Mouse (Mus musculus) forebrain, postnatal 0 days (tissue): ENCODE data around the gene Fbxo11. TPM values are rescaled to one million over a fixed set of nuclear protein-coding genes. Genes with fewer than 3 reads are reported as not detected.

Experiments used
- ATAC-seq: fragments of 200-750 bp; cut with Nextera tagmentation; 2 replicates; pipeline ENCODE4 v1.8.0; 2017; ENCODE audit warnings: mild to moderate bottlenecking, moderate library complexity
- DNase-seq: peaks from one replicate; pipeline ENCODE4 v3.0.0-alpha.2; 2015
- H3K27ac ChIP-seq: fragments of 300-500 bp; sonication (generic); 2 replicates; pipeline ENCODE4 v1.5.1; 2014; ENCODE audit warnings: low read depth, mild to moderate bottlenecking, antibody characterized with exemption, low read length, moderate library complexity, mixed read lengths
- H3K27me3 ChIP-seq: fragments of 300-500 bp; sonication (generic); 2 replicates; pipeline ENCODE4 v1.6.1; 2014; ENCODE audit warnings: mild to moderate bottlenecking, low read length, mixed read lengths; ENCODE audit not compliant: insufficient read depth
- H3K36me3 ChIP-seq: fragments of 300-500 bp; sonication (generic); 2 replicates; pipeline ENCODE4 v1.6.1; 2014; ENCODE audit warnings: mild to moderate bottlenecking, moderate library complexity; ENCODE audit not compliant: insufficient read depth
- H3K4me1 ChIP-seq: fragments of 300-500 bp; sonication (generic); 2 replicates; pipeline ENCODE4 v1.6.1; 2014; ENCODE audit warnings: antibody characterized with exemption; ENCODE audit not compliant: insufficient read depth
- H3K4me2 ChIP-seq: fragments of 300-500 bp; sonication (generic); 2 replicates; pipeline ENCODE4 v1.6.1; 2014; ENCODE audit warnings: low read depth, mild to moderate bottlenecking, moderate library complexity
- H3K4me3 ChIP-seq: fragments of 300-500 bp; sonication (generic); 2 replicates; pipeline ENCODE4 v1.5.1; 2014; ENCODE audit warnings: low read depth, low read length, mixed read lengths
- H3K9ac ChIP-seq: fragments of 300-500 bp; sonication (generic); 2 replicates; pipeline ENCODE4 v1.6.1; 2014; ENCODE audit warnings: mild to moderate bottlenecking
- H3K9me3 ChIP-seq: fragments of 300-500 bp; sonication (generic); 2 replicates; pipeline ENCODE4 v1.6.1; 2016; ENCODE audit warnings: low read length
- CTCF ChIP-seq: sonication (generic); IDR thresholded peaks from 2 replicates; pipeline ENCODE4 v1.5.1; 2016; ENCODE audit warnings: antibody characterized with exemption, control low read depth, low read depth
- WGBS: fragments of 180-500 bp; shearing (Covaris S2); extraction: QIAGEN DNeasy Blood & Tissue Kit; methylation state at CpG from one replicate; pipeline ENCODE4 v1.1.7; 2014; 5-methylcytosine and 5-hydroxymethylcytosine counted together
- polyA plus RNA-seq: library from polyadenylated mRNA; unstranded; fragments of >200 nt; fragmentation: Nextera tagmentation; extraction: Ambion mirVana; gene quantifications from 2 replicates; pipeline ENCODE4 v1.2.1, GENCODE M21; 2015
- total RNA-seq: library from RNA; depleted of rRNA; stranded (reverse); fragments of >200 nt; gene quantifications from 2 replicates; pipeline ENCODE4 v1.2.3, GENCODE M21; 2014

Gene Fbxo11
- total and polyA plus RNA-seq, 2 experiments from 2014 or later = 24.9 to 72.8 TPM

DNA sequence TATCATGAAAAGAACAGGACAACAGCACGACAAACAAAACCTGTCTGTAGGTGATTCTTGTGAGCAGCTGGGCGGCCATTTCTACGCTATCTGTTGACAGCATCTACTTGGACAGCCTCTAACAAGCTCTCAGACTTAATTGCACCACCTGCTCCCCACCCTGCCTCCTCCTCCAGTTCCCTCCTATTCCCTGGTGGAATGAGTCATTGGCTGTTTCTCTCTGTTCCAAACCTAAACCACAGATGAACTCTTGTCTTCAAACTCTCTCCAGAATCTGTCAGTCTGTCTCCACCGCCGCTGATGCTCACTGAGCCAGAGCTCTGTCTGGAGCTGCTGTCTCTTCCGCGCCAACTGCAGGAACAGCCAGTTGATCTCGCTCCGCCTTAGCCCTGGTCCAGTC, 41.3 kb upstream of the Fbxo11 start:
- H3K9me3 ChIP-seq = no peaks in the 10 kb centered on the region
- DNase-seq (no peak), ATAC-seq (no peak)
- H3K9ac ChIP-seq = no peak overlapping the region
- no peak overlapping the region for H3K4me3 ChIP-seq
- no peak for TF ChIP-seq CTCF
- H3K27me3 ChIP-seq = no peaks in the 10 kb centered on the region
- H3K27ac ChIP-seq = no peak overlapping the region
- no peaks in the 10 kb centered on the region for H3K36me3 ChIP-seq
- no peaks in the 10 kb centered on the region for H3K4me1 ChIP-seq
- WGBS = 78% methylated on average over 9 of the region's 9 CpGs
- no peak overlapping the region for H3K4me2 ChIP-seq

DNA sequence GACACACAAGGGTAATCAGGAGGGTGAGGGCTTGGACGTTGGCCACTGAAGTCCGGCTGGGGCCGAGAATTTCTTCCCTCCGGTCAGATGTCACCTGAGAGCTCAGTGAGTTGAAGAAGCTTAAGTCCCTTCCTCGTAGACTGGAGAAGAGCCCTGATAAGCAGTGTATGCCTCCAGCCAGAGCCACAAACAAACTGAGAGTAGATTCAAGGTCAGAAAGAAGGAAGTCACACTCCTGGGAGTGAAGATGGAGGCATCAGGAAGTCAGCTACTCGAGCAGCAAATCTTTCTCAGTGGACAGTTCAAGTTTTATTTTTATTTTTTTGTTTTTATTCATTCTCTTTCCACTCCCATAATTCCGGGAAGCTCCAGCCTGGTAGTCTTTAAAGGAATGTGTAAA, 37.5 kb upstream of the Fbxo11 start:
- DNase-seq (no peak), ATAC-seq (no peak)
- Histone ChIP-seq H3K9me3 (no peaks in the 10 kb centered on the region), H3K4me3 (no peak overlapping the region), H3K4me1 (no peaks in the 10 kb centered on the region), H3K4me2 (no peak overlapping the region), H3K9ac (no peak overlapping the region), H3K27me3 (no peaks in the 10 kb centered on the region), H3K27ac (no peak overlapping the region), H3K36me3 (no peaks in the 10 kb centered on the region)
- no peak for TF ChIP-seq CTCF
- 89% methylated on average over 7 of the region's 7 CpGs for WGBS

DNA sequence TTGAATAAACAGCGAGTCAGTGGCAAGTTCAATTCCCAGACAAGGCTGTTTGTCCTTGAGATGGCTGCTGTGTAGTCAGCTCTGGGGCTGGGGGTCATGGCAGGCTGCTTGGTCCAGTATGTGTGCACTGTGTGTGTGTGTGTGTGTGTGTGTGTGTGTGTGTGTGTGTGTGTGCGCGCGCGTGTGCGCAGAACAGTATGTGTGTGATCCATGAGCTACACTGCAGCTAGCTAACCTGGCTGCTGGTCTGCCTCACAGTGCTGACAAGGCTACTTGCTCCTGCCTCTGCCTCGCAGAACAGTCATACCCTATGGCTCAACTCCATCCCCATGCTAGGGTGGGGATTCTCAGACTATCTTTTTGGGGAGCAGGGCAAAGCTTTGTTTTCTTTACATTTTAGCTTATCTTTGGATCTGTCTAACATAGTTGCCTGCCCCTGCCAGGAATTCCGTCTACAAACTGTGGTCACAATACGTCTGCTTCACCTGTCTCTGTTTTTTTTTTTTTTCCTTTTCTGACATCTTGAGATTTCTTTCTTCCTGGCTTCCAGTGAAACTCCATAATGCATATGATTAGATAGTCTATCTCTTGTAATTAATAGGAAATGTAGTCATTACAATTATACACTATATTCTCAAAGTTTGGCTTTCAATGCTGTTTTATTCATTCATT, 33.2 kb upstream of the Fbxo11 start:
- Histone ChIP-seq H3K36me3 (no peaks in the 10 kb centered on the region), H3K4me1 (no peaks in the 10 kb centered on the region), H3K27me3 (no peaks in the 10 kb centered on the region), H3K9ac (no peak overlapping the region), H3K27ac (no peak overlapping the region), H3K4me2 (no peak overlapping the region), H3K4me3 (no peak overlapping the region), H3K9me3 (no peaks in the 10 kb centered on the region)
- 90% methylated on average over 9 of the region's 9 CpGs for WGBS
- ATAC-seq (no peak), DNase-seq (no peak)
- no peak for TF ChIP-seq CTCF

DNA sequence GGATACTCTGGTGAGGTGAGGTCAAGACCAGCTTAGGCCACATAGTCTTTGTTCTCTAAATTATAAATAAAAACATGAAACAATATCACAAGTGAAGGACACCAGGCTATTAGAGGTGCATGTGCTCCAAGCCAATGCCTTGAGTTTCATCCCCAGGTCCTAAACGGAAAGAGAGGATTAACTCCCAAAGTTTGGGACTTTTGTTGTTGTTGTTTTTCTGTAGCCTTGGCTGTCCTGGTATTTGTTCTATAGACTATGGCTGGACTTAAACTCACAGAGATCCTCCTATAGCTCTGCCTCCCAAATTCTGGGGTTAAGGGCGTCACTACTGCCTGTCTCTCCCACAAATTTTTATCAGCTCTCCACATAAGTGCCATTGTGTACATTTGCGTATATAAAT, 32.5 kb upstream of the Fbxo11 start:
- WGBS = 96% methylated on average over 3 of the region's 3 CpGs
- Histone ChIP-seq H3K4me1 (no peaks in the 10 kb centered on the region), H3K27me3 (no peaks in the 10 kb centered on the region), H3K9me3 (no peaks in the 10 kb centered on the region), H3K36me3 (no peaks in the 10 kb centered on the region), H3K9ac (no peak overlapping the region), H3K4me2 (no peak overlapping the region), H3K27ac (no peak overlapping the region), H3K4me3 (no peak overlapping the region)
- DNase-seq = no peak
- ATAC-seq = no peak
- no peak for TF ChIP-seq CTCF

DNA sequence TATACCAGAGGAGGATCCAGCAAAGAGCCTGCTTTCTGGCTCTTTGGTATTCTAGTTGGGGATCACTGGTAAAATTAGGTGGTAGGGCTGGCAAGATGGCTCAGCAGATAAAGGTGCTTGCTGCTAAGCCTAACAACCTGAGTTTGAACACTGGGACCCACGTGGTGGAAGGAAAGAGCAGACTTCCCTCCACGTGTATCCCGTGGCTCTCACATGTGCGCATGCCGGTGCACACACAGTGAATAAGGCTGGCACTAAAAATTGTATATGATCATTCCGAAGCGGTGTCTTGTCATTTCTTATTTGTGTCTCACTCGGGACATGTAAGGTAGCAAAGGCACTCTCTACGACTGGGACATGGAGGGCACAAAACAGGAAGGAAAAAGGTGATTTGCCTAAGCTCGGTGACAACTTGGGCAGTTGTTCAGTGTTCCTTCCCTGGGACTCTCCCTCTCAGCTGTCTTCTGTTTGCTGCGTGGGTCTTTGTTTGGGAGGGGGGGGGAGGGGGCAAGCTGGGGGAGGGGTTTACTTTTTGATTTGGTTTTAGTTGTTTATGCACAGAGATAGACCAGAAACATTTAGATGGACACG, 31.8 kb upstream of the Fbxo11 start:
- no peak for TF ChIP-seq CTCF
- Histone ChIP-seq H3K9ac (no peak overlapping the region), H3K4me2 (no peak overlapping the region), H3K27me3 (no peaks in the 10 kb centered on the region), H3K4me1 (no peaks in the 10 kb centered on the region), H3K27ac (no peak overlapping the region), H3K4me3 (no peak overlapping the region), H3K36me3 (no peaks in the 10 kb centered on the region), H3K9me3 (no peaks in the 10 kb centered on the region)
- 90% methylated on average over 12 of the region's 12 CpGs for WGBS
- DNase-seq (no peak), ATAC-seq (no peak)

DNA sequence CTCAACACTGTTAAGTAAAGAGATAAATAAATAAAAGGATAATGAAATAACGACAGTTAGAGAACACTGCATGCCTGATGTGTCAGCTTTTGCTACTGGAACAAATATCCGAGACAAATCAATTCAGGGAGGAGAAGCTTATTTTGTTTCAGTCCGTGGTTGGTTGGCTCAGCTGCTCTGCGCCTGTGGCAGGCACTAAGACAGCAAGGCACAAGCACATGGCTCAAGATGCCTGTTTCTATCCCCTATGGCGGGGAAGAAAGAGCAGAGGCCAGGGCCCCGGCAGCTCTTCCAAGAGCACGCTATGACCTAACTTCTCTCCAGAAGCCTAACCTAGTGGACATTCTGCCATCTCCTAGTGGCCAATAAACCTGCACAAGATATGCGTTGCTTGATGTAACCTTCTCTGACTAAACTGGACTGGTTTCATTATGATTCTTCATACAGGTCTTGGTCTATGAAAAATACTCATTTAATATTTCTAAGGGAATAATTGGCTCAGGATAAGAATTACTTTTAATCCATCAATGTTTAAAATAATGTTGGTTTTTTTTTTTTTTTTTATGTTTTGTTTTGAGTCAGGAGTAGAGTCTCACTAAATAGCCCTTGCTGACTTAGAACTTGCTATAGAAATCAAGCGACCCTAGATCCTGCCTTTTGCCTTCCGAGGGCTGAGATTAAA, 30.6 kb upstream of the Fbxo11 start:
- no peaks in the 10 kb centered on the region for H3K27me3 ChIP-seq
- H3K36me3 ChIP-seq = no peaks in the 10 kb centered on the region
- WGBS = 85% methylated on average over 10 of the region's 10 CpGs
- no peaks in the 10 kb centered on the region for H3K4me1 ChIP-seq
- no peak for TF ChIP-seq CTCF
- no peak overlapping the region for H3K4me2 ChIP-seq
- H3K9me3 ChIP-seq = no peaks in the 10 kb centered on the region
- ATAC-seq (no peak), DNase-seq (no peak)
- H3K9ac ChIP-seq = no peak overlapping the region
- H3K27ac ChIP-seq = no peak overlapping the region
- no peak overlapping the region for H3K4me3 ChIP-seq

DNA sequence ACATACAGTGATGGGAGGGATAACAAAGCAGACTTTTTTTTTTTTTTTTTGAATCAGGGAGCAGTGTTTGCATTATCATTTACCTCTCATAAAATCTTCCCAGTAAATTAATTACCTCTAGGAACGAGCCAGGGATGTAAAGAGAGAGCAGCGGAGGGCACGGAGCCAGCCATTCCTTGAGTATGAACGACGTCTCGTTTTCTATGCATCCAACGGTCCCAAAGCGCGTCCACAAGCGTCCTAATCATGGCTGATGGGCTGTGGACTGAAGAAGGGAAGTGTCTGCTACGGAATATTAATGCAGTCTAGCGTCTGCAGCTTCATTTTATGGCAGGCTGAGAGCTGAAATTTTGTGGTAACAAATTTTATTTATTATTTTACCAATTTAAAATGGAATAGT, 29.2 kb upstream of the Fbxo11 start:
- Histone ChIP-seq H3K4me1 (no peaks in the 10 kb centered on the region), H3K36me3 (no peaks in the 10 kb centered on the region), H3K9ac (no peak overlapping the region), H3K4me2 (0 out of 2 replicates have a peak overlapping the region, but pooled peaks have one; percentile 23), H3K27ac (no peak overlapping the region), H3K27me3 (no peaks in the 10 kb centered on the region), H3K9me3 (no peaks in the 10 kb centered on the region), H3K4me3 (0 out of 2 replicates have a peak overlapping the region, but pooled peaks have one; percentile 3)
- TF ChIP-seq CTCF = no peak
- ATAC-seq (no peak), DNase-seq (no peak)
- WGBS = 36% methylated on average over 12 of the region's 12 CpGs
